Mouse (Mus musculus) testis, adult 10 weeks (tissue): ENCODE results near the gene Gm7970. TPM values are rescaled to one million over a fixed set of nuclear protein-coding genes. Genes with fewer than 3 reads are reported as not detected.

Experiments
- polyA plus RNA-seq: library from polyadenylated mRNA; stranded (reverse); fragments of 350-450 nt; fragmentation: Illumina TruSeq; extraction: RNeasy Lipid Tissue Mini Kit (QIAGEN cat#74804); gene quantifications from one replicate; pipeline ENCODE4 v1.2.3, GENCODE M21; 2014; ENCODE audit warnings: low read depth, low replicate concordance

Gene Gm7970
- 1.1 TPM for polyA plus RNA-seq

GRCm38 (mm10) chr14:41555483-41555882, at the start of gene Gm7970:
Gm7970 (minus strand) TSS chr14:41555583.

GRCm38 (mm10) chr14:41572911-41573310, 17.5 kb upstream of the Gm7970 start, which contains the start of gene 1700049E17Rik2:
1700049E17Rik2 (plus strand) TSS chr14:41573211.

Other genes starting within 250 kb of the Gm7970 start
- 17.3 TPM for gene Gm5798, start 207.0 kb downstream of the Gm7970 start, polyA plus RNA-seq
- gene Gm7945, start 169.2 kb downstream of the Gm7970 start, polyA plus RNA-seq = 3.4 TPM
- 1.5 TPM for gene Gm6482, start 147.3 kb downstream of the Gm7970 start, polyA plus RNA-seq
- gene Gm7954, start 102.1 kb downstream of the Gm7970 start, polyA plus RNA-seq = 1.5 TPM
- gene Gm3486, start 66.1 kb downstream of the Gm7970 start, polyA plus RNA-seq = 197 TPM
- gene 1700049E17Rik2, start 17.6 kb upstream of the Gm7970 start, polyA plus RNA-seq = 22.2 TPM
- gene Gm3072, start 69.0 kb upstream of the Gm7970 start, polyA plus RNA-seq = 0.83 TPM
- 158 TPM for gene Gm3676, start 90.9 kb upstream of the Gm7970 start, polyA plus RNA-seq
- 2.9 TPM for gene Gm8068, start 146.3 kb upstream of the Gm7970 start, polyA plus RNA-seq
- 1.7 TPM for gene Gm7929, start 195.0 kb upstream of the Gm7970 start, polyA plus RNA-seq
- gene Gm47189, start 216.9 kb upstream of the Gm7970 start, polyA plus RNA-seq = 122 TPM